Mouse (Mus musculus) heart, embryonic 16.5 days (tissue): ENCODE measurements around the gene Tbce. TPM values are rescaled to one million over a fixed set of nuclear protein-coding genes. Genes with fewer than 3 reads are reported as not detected.

ENCODE experiments used
- ATAC-seq: fragments of 200-750 bp; cut with Nextera tagmentation; replicated peaks from 2 replicates; pipeline ENCODE4 v1.8.0; 2017; ENCODE audit warnings: moderate number of reproducible peaks; ENCODE audit not compliant: insufficient read depth, low FRiP score; ENCODE audit errors: extremely low read depth
- H3K27ac ChIP-seq: fragments of 300-500 bp; sonication (generic); 2 replicates; pipeline ENCODE4 v1.5.1; 2014; ENCODE audit warnings: mild to moderate bottlenecking, low read length, control low read depth, moderate library complexity
- H3K27me3 ChIP-seq: fragments of 300-500 bp; sonication (generic); 2 replicates; pipeline ENCODE4 v1.6.1; 2014; ENCODE audit warnings: low read length, mixed read lengths; ENCODE audit not compliant: control insufficient read depth, insufficient read depth
- H3K36me3 ChIP-seq: fragments of 300-500 bp; sonication (generic); 2 replicates; pipeline ENCODE4 v1.6.1; 2014; ENCODE audit not compliant: control insufficient read depth, insufficient read depth
- H3K4me1 ChIP-seq: fragments of 300-500 bp; sonication (generic); 2 replicates; pipeline ENCODE4 v1.6.1; 2014; ENCODE audit warnings: low read length, mixed read lengths; ENCODE audit not compliant: control insufficient read depth, insufficient read depth
- H3K4me2 ChIP-seq: fragments of 300-500 bp; sonication (generic); 2 replicates; pipeline ENCODE4 v1.6.1; 2014; ENCODE audit warnings: low read depth, mild to moderate bottlenecking, control low read depth, low read length
- H3K4me3 ChIP-seq: fragments of 300-500 bp; sonication (generic); 2 replicates; pipeline ENCODE4 v1.5.1; 2014; ENCODE audit warnings: mild to moderate bottlenecking, control low read depth, low read length
- H3K9ac ChIP-seq: fragments of 300-500 bp; sonication (generic); 2 replicates; pipeline ENCODE4 v1.6.1; 2014; ENCODE audit warnings: low read length, control low read depth
- H3K9me3 ChIP-seq: fragments of 300-500 bp; sonication (generic); replicated peaks from 2 replicates; pipeline ENCODE4 v1.6.1; 2016; ENCODE audit warnings: low read length; ENCODE audit not compliant: control insufficient read depth
- WGBS: fragments of 180-500 bp; shearing (Covaris S2); extraction: QIAGEN DNeasy Blood & Tissue Kit; methylation state at CpG from one replicate; pipeline ENCODE4 v1.1.7; 2014; 5-methylcytosine and 5-hydroxymethylcytosine counted together
- polyA plus RNA-seq: library from polyadenylated mRNA; unstranded; fragments of >200 nt; fragmentation: Nextera tagmentation; extraction: Ambion mirVana; gene quantifications from 2 replicates; pipeline ENCODE4 v1.2.1, GENCODE M21; 2015

Tbce gene
- polyA plus RNA-seq: 35.4 and 39.4 TPM in 2 replicates

DNA sequence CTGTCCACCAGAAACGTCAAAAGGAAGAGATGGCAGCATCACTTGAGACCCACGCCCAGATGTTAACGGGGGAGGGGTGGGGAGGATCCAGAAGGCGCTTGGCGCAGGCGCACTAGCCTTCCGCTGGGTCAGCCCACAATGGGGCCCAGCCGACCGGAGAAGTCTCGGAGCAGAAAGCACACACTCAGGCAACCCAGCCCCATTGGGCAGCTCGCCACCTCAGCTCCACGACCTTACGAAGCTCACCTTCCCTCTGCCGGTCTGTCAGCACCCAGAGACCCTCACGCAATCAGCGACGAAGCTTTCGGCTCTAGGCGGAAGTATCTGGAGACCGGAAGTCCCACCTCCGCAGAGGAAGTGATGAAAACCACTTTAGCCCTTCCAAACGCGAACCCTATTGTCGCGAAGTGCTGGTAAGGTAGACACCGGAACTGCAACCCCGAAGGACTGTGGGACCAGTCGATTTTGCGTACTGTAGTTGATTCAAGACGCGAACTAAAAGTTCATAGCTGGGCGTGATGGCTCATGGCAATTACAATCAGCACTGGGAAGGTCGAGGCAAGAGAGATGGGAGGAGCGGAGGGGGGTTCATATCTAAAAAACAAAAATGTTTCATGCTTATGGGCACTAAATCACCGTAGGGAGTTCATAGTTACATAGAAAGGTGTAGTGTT is at the start of gene Tbce:
TSS of gene Tbce (minus strand) at position 347 of the 674 bp plus-strand sequence.
- peak within 1 kb of the TSS; percentile 97 for H3K4me2 ChIP-seq
- H3K9me3 ChIP-seq: no peaks in the 10 kb centered on the region
- H3K4me3 ChIP-seq: peak within 1 kb of the TSS; percentile 86
- no peaks in the 10 kb centered on the region for H3K27me3 ChIP-seq
- peak within 1 kb of the TSS; percentile 95 for H3K9ac ChIP-seq
- peaks cover 12% of the 10 kb centered on the region for H3K4me1 ChIP-seq
- H3K36me3 ChIP-seq: no peaks in the 10 kb centered on the region
- peak; percentile 94 for ATAC-seq
- under 1% methylated on average over 35 of the region's 35 CpGs for WGBS
- H3K27ac ChIP-seq: peak within 1 kb of the TSS; percentile 98

DNA sequence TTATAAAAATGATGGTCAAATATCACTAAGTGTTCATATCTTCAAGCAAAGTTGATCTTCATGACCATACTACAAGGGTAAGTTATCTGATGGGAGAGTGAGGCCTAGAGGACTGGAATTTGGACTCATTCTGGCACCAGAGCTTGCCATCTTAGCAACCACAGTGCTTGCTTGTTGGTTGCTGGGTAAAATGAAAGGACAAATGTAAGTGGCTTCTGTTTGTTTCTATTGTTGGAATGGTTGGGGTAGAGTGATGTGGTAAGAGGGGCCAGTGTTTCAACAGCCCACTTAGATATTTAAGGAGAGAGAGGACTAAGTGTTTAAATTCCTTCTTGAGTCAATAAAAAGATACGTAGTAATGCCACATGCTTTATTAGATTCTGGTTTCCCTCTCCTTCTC is 49.2 kb upstream of the Tbce start:
- 48% methylated on average over 1 of the region's 1 CpGs for WGBS
- Histone ChIP-seq H3K4me2 (no peak overlapping the region), H3K27me3 (no peaks in the 10 kb centered on the region), H3K27ac (peak overlapping the region; percentile 45; the same call in 1 of the 2 replicates), H3K9ac (no peak overlapping the region), H3K4me1 (peaks cover 3% of the 10 kb centered on the region; the same call in 1 of the 2 replicates), H3K4me3 (no peak overlapping the region), H3K36me3 (no peaks in the 10 kb centered on the region), H3K9me3 (no peaks in the 10 kb centered on the region)
- peak; percentile 65 for ATAC-seq

DNA sequence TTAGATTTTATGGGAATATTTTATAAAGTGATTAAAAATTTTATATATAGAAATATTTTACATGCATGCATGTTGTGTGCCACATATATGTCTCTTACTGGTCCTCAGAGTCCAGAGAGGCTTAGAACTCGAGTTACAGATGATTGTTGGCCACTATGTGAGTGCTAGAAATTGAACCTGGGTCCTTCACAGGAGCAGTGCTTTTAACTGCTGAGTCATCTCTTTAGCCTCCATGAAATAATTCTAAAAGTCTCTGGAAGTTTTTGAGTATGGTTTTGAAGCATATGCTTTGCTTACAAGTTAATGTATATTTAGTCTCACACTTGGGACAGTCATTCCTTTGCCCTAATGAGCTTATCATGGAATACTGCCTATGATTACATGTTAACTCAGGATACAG is 35.9 kb upstream of the Tbce start:
- no peak for ATAC-seq
- 84% methylated on average over 1 of the region's 1 CpGs for WGBS
- H3K4me3 ChIP-seq: no peak overlapping the region

DNA sequence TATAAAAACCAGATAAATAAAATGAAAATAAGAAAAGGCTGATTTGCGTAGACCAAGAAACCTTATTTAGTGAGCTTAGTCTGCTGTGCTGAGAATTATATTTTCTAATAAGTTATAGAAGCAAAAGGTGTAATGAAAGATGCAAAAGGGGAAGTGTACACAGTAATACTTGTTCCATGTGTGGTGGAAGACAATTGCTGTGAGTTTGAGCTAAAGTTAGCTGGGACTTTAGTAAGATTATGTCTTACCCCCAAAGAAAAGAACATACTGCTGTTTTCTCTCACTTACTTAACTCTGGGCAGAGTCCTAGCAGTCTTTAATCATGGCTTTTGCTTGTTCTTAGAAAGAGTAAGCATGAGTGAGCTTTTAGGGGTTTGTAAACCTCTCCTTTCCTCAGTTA is 34.9 kb upstream of the Tbce start:
- H3K9ac ChIP-seq: no peak overlapping the region
- H3K36me3 ChIP-seq: no peaks in the 10 kb centered on the region
- no peak for ATAC-seq
- H3K4me3 ChIP-seq: no peak overlapping the region
- WGBS: 96% methylated on average over 1 of the region's 1 CpGs
- no peaks in the 10 kb centered on the region for H3K27me3 ChIP-seq
- no peaks in the 10 kb centered on the region for H3K9me3 ChIP-seq
- H3K27ac ChIP-seq: no peak overlapping the region
- H3K4me1 ChIP-seq: no peaks in the 10 kb centered on the region
- no peak overlapping the region for H3K4me2 ChIP-seq

More for the DNA sequence above, 35.9 kb upstream of the Tbce start:
- Histone ChIP-seq H3K27me3 (no peaks in the 10 kb centered on the region), H3K9me3 (no peaks in the 10 kb centered on the region), H3K36me3 (no peaks in the 10 kb centered on the region), H3K4me2 (no peak overlapping the region), H3K4me1 (peaks cover 3% of the 10 kb centered on the region; the same call in 1 of the 2 replicates), H3K9ac (no peak overlapping the region), H3K27ac (no peak overlapping the region)

DNA sequence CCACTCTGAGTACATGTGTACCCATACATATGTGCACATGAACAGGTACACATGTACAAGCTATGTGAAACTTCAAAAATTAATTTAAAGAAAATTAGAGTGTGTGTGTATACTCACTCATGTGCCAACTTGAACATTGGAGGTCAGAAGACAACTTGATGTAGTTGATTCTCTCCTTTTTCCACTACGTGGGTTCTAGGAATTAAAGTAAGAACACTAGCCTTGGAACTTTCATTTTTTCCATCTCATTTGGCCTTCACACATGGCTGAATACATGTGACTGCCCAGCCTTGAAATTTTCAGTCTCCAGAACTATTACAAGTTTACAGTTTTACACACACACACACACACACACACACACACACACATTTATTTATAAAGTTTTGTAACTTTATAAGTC is 29.9 kb upstream of the Tbce start:
- Histone ChIP-seq H3K36me3 (peaks cover 3% of the 10 kb centered on the region; the same call in 1 of the 2 replicates), H3K4me2 (no peak overlapping the region), H3K9me3 (no peaks in the 10 kb centered on the region), H3K27me3 (no peaks in the 10 kb centered on the region), H3K27ac (no peak overlapping the region), H3K4me3 (no peak overlapping the region), H3K9ac (no peak overlapping the region), H3K4me1 (peaks cover 7% of the 10 kb centered on the region)
- no peak for ATAC-seq
- WGBS: 83% methylated on average over 1 of the region's 1 CpGs

DNA sequence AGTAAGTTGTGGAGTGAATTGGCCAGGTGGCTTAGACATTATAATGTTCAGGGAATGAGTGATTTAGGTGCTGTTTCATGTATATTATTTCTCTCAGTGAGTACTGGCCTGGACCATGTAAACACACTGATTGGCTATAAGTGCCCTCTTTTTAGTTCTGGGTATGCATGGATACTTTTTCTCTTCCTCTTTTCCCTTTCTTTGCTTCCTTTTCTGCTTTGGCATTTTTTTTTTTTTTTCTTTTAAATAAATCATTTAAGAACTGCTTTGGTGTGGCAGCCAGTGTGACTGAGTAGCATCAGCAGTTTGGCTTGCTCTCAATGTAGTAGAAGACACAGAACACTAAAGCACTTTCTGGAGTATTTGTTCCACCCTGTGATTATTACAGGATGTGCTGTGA is 28.6 kb upstream of the Tbce start:
- H3K4me3 ChIP-seq: no peak overlapping the region
- no peak overlapping the region for H3K4me2 ChIP-seq
- H3K9ac ChIP-seq: no peak overlapping the region
- H3K27ac ChIP-seq: no peak overlapping the region
- H3K36me3 ChIP-seq: peaks cover 3% of the 10 kb centered on the region; the same call in 1 of the 2 replicates
- ATAC-seq: no peak
- H3K27me3 ChIP-seq: no peaks in the 10 kb centered on the region
- H3K4me1 ChIP-seq: peaks cover 7% of the 10 kb centered on the region
- H3K9me3 ChIP-seq: no peaks in the 10 kb centered on the region

DNA sequence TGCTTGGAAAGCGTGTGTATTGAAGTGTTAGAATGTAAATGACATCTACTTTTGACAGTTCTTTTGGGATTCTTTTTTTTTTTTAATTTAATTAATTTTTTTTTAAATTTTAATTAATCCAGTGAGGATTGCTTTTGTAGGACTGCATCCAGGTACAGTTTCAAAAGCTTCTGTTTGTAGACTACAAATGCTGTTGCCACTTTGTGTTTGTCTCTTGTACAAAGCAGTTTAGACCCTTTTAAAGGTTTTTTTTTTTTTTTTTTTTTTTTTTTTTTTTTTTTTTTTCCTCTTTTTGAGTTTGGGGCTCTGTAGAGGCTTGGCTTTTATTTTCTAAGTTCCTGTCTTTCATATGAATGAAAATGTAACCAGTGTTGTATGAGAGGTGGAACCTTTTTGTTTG is 26.3 kb upstream of the Tbce start:
- no peak overlapping the region for H3K27ac ChIP-seq
- no peak overlapping the region for H3K4me3 ChIP-seq
- peaks cover 16% of the 10 kb centered on the region for H3K4me1 ChIP-seq
- no peak overlapping the region for H3K4me2 ChIP-seq
- H3K9me3 ChIP-seq: no peaks in the 10 kb centered on the region
- ATAC-seq: no peak
- no peaks in the 10 kb centered on the region for H3K27me3 ChIP-seq
- 80% methylated on average over 1 of the region's 1 CpGs for WGBS
- peaks cover 3% of the 10 kb centered on the region; the same call in 1 of the 2 replicates for H3K36me3 ChIP-seq
- no peak overlapping the region for H3K9ac ChIP-seq

DNA sequence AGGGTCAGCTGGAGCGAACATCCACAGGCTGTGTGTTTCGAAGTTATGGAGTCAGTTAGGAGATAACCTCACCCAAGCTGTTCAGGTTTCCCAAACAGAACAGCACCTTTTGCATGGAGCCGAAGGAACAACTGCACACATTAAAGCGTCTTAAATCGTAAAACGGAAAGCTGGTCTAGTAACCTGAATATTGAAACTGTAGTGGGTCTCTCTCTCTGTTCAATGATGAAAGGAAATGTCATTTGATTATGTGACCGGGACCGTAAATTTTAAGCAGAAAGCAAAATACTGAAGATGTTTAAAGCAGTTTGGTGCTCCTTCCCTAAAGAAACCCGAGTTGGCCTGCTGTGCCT is 25.6 kb upstream of the Tbce start:
- H3K9ac ChIP-seq: peak overlapping the region; percentile 96
- ATAC-seq: no peak
- WGBS: 12% methylated on average over 9 of the region's 9 CpGs
- peaks cover 3% of the 10 kb centered on the region; the same call in 1 of the 2 replicates for H3K36me3 ChIP-seq
- peaks cover 16% of the 10 kb centered on the region for H3K4me1 ChIP-seq
- H3K27ac ChIP-seq: peak overlapping the region; percentile 97; the same call in 1 of the 2 replicates
- no peaks in the 10 kb centered on the region for H3K9me3 ChIP-seq
- no peaks in the 10 kb centered on the region for H3K27me3 ChIP-seq
- H3K4me3 ChIP-seq: peak overlapping the region; percentile 92
- peak overlapping the region; percentile 76 for H3K4me2 ChIP-seq

DNA sequence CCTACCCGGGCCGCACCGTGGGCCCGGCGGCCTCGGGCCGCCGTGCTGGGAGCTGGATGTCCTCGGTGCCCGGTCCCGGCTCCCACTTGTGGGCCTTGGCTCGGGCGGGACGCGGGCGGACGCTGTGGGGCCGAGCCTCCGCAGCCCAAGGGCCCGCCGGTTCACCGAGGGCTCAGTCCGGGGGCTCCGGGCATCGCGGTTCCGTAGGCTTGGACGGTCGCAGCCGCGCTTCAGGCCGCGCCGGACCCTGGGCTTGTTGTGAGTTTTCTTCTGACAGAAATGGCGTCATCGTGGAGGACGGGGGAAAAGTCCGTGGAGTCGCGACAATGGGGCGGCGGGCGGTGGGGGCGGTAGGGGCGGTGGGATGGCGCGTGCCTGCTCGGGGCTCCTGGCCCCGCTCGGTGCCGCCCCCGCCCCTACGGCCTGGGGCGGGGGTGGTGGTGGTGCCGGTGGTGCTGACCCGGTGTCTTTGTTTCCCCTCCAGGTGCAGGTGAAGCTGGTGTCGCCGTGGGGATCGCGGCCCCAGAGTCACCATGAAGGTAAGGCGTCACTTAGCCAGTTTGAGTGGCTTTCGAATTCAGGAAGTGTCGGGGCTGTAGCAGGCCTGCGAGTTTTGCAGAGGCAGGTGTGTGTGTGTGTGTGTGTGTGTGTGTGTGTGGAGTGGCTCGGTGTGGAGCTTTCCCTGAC is 25.0 kb upstream of the Tbce start:
- under 1% methylated on average over 63 of the region's 65 CpGs for WGBS
- Histone ChIP-seq H3K4me3 (peak overlapping the region; percentile 92), H3K9me3 (no peaks in the 10 kb centered on the region), H3K9ac (peak overlapping the region; percentile 96), H3K4me2 (peak overlapping the region; percentile 76), H3K4me1 (peaks cover 16% of the 10 kb centered on the region), H3K27me3 (no peaks in the 10 kb centered on the region), H3K36me3 (peaks cover 3% of the 10 kb centered on the region; the same call in 1 of the 2 replicates), H3K27ac (peak overlapping the region; percentile 97)
- ATAC-seq: peak; percentile 0; the same call in 1 of the 2 replicates
